Mouse (Mus musculus) central nervous system, embryonic 14 days (tissue): Measurements from ENCODE around the gene Pou3f1. TPM values are rescaled to one million over a fixed set of nuclear protein-coding genes. Genes with fewer than 3 reads are reported as not detected.

ENCODE experiments used
- polyA plus RNA-seq: library from polyadenylated mRNA; depleted of rRNA; stranded (reverse); fragments of >200 nt; gene quantifications from 2 replicates; pipeline ENCODE4 v1.2.3, GENCODE M21; 2012; rRNA removed

Pou3f1 gene
- polyA plus RNA-seq, result 15.4 and 18.8 TPM in 2 replicates

DNA sequence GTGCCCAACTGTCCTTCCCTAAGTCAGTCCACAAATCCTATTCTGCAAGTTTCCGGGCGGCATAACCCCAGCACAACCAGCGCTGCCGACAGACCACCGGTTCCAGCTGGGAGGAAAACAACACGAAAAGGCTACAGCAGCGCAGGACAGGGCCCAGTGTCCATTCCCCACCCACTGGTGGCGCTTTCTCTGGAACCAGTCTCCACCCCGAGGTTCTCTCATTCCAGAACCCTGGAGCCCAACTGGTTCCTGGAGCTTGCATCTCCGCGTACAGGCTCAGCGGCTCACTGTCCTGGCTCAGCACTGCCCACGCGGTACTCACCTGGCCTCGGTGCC, at the start of gene Pou3f1:
Gene Pou3f1, plus strand, starts transcription at position 290 of the 336 bp plus-strand sequence.

DNA sequence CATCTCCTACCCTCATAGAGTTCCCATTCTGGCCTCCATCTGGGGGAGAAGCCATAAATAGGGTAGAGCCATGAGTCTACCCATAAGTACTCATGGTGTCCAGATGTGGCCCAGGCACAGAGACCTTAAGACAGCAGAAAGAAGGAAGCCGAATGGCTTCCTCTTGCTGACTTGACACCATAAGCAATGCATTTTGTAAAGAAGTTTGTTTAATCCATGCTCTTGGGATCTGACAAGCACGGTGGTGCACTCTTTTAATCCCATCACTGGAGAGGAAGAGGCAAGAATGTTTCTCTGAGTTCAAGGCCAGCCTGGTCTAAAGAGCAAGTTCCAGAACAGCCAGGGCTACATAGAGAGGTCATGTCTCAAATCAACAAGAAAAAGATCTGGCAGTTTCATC, 45.9 kb upstream of the Pou3f1 start, which contains the start of gene 3100002H09Rik:
Gene 3100002H09Rik, minus strand, starts transcription at position 101 of the 400 bp plus-strand sequence.

GRCm38 (mm10) chr4:124693135-124693894, 36.7 kb downstream of the Pou3f1 start, which contains the start of gene Utp11:
Gene Utp11, minus strand, starts transcription at chr4:124693600.

DNA sequence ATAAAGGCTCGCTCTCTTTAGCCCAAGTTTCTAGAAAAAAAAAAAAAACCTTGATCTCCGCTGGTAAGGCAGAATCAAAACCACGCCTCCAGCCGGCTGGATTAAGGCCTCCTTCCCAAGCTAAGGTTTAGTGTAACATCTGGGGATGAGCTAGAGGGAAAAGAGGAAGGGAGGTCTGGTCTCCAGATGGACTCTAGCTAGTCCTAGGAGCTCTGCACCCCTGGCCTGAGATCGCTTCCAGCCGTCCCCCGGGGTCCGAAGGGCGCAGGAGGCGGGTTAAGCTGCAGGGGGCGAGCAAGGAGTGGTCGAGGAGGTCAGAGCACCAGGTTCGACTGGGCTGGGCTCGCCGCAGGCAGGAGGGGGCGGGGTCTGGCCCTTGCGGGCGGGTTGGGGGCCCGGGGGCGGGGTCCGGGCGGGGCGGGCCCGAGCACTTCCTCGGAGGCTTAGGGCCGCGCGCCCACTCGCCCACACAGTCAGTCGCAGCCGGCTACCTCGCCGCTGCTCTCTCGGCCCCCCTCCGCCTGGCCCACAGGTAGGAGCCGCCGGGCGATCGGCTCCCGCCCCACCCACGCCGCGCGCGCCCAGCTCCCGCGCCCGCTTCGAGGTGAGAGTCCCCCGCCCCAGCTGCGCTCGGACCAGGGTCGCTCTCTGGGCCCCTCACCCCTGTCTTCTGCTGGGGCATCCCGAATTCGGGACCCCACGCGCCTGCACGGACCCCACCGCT, 43.8 kb downstream of the Pou3f1 start, which contains the start of gene Fhl3:
Gene Fhl3, plus strand, starts transcription at position 454 of the 724 bp plus-strand sequence.

Other genes with a start within 250 kb of the Pou3f1 start
- gene 3100002H09Rik, start 46.0 kb upstream of the Pou3f1 start, polyA plus RNA-seq, result 0.06 TPM in 1 of 2 replicates, not detected in the other
- 32.6 and 33.2 TPM in 2 replicates for gene Utp11, start 36.8 kb downstream of the Pou3f1 start, polyA plus RNA-seq
- gene Fhl3, start 43.9 kb downstream of the Pou3f1 start, polyA plus RNA-seq, result 4.2 and 8.6 TPM in 2 replicates
- gene Sf3a3, start 58.0 kb downstream of the Pou3f1 start, polyA plus RNA-seq, result 71.4 and 78.4 TPM in 2 replicates
- gene Inpp5b, start 85.0 kb downstream of the Pou3f1 start, polyA plus RNA-seq, result 39.1 and 40.2 TPM in 2 replicates
- gene Mtf1, start 145.3 kb downstream of the Pou3f1 start, polyA plus RNA-seq, result 9.3 and 11.6 TPM in 2 replicates
- gene Yrdc, start 193.9 kb downstream of the Pou3f1 start, polyA plus RNA-seq, result 62.9 and 75.1 TPM in 2 replicates
- gene 1110065P20Rik, start 194.4 kb downstream of the Pou3f1 start, polyA plus RNA-seq, result 68.9 and 72.5 TPM in 2 replicates
- gene Maneal, start 205.4 kb downstream of the Pou3f1 start, polyA plus RNA-seq, result 34.9 and 38.9 TPM in 2 replicates
- 18.4 and 25.9 TPM in 2 replicates for gene Epha10, start 224.1 kb downstream of the Pou3f1 start, polyA plus RNA-seq